Mouse (Mus musculus) CH12.LX (cell line): ENCODE measurements around the gene Hcar1. TPM values are rescaled to one million over a fixed set of nuclear protein-coding genes. Genes with fewer than 3 reads are reported as not detected.

Experiments used
- DNase-seq: peaks from one replicate; pipeline ENCODE4 v3.0.0-alpha.2; 2013; ENCODE audit errors: extremely low read depth
- H3K27ac ChIP-seq: 2 replicates; pipeline ENCODE4 v1.5.1; 2012; ENCODE audit warnings: low read depth, mild to moderate bottlenecking, control low read depth, moderate library complexity; ENCODE audit not compliant: insufficient read depth
- H3K27me3 ChIP-seq: replicated peaks from 2 replicates; pipeline ENCODE3; 2012; ENCODE audit warnings: inconsistent platforms
- H3K36me3 ChIP-seq, 2 experiments: replicated peaks in 1 of 2; 2 replicates each; pipeline versions ENCODE3 to v1.6.1; 2012; ENCODE audit warnings: inconsistent platforms in 1 of 2, low read length in 1 of 2, mild to moderate bottlenecking in 1 of 2, mixed read lengths in 1 of 2, moderate library complexity in 1 of 2; ENCODE audit not compliant: control insufficient read depth in 1 of 2, insufficient read depth in 1 of 2
- H3K4me1 ChIP-seq, 2 experiments: 2 replicates each; pipeline ENCODE4 v1.6.1; 2012; ENCODE audit warnings: inconsistent platforms in 1 of 2, moderate library complexity in 1 of 2; ENCODE audit not compliant: insufficient read depth in 2 of 2, control insufficient read depth in 1 of 2
- H3K4me2 ChIP-seq: 2 replicates; pipeline ENCODE4 v1.6.1; 2012; ENCODE audit warnings: low read depth, mild to moderate bottlenecking, control low read depth; ENCODE audit not compliant: poor library complexity, insufficient read depth, severe bottlenecking
- H3K4me3 ChIP-seq, 3 experiments: fragments of 150-350 bp in 1 of 3; sonication (generic) in 1 of 3; replicated peaks in 1 of 3; 2 replicates each; pipeline versions ENCODE3 to v1.5.1; 2011 to 2012; ENCODE audit warnings: low read depth in 2 of 3, low read length in 2 of 3, mild to moderate bottlenecking in 2 of 3, moderate library complexity in 2 of 3, control low read depth in 1 of 3, improper control_type of control experiment in 1 of 3, inconsistent platforms in 1 of 3, mixed read lengths in 1 of 3; ENCODE audit not compliant: poor library complexity in 1 of 3
- H3K79me2 ChIP-seq: replicated peaks from 2 replicates; pipeline ENCODE4 v1.6.1; 2012; ENCODE audit warnings: mild to moderate bottlenecking, moderate library complexity; ENCODE audit not compliant: control insufficient read depth, poor library complexity, insufficient read depth, severe bottlenecking; ENCODE audit errors: extremely low read depth
- H3K9ac ChIP-seq: 2 replicates; pipeline ENCODE4 v1.6.1; 2012; ENCODE audit warnings: low read depth, mild to moderate bottlenecking, control low read depth, moderate library complexity; ENCODE audit not compliant: insufficient read depth
- H3K9me3 ChIP-seq: replicated peaks from 2 replicates; pipeline ENCODE3; 2012; ENCODE audit warnings: low read length, inconsistent platforms, mixed read lengths
- BHLHE40 ChIP-seq: IDR thresholded peaks from 2 replicates; pipeline ENCODE4 v1.6.1; 2011; ENCODE audit warnings: mild to moderate bottlenecking, low read depth, low read length, improper control_type of control experiment
- CHD1 ChIP-seq: IDR thresholded peaks from 2 replicates; pipeline ENCODE4 v1.6.1; 2012; ENCODE audit warnings: low read depth, low read length, improper control_type of control experiment, inconsistent platforms
- CHD2 ChIP-seq: IDR thresholded peaks from 2 replicates; pipeline ENCODE4 v1.6.1; 2011; ENCODE audit warnings: low read length, improper control_type of control experiment
- E2F4 ChIP-seq: IDR thresholded peaks from 2 replicates; pipeline ENCODE4 v1.6.1; 2011; ENCODE audit warnings: low read depth, low read length, improper control_type of control experiment; ENCODE audit not compliant: insufficient replicate concordance
- ELF1 ChIP-seq: IDR thresholded peaks from 2 replicates; pipeline ENCODE4 v1.6.1; 2014; ENCODE audit warnings: low read depth, mild to moderate bottlenecking, inconsistent platforms, low read length, improper control_type of control experiment
- ETS1 ChIP-seq: conservative IDR thresholded peaks from 2 replicates; pipeline ENCODE4 v1.6.1; 2012; ENCODE audit warnings: low read depth, mild to moderate bottlenecking, inconsistent platforms, low read length, improper control_type of control experiment, moderate library complexity
- HCFC1 ChIP-seq: IDR thresholded peaks from 2 replicates; pipeline ENCODE4 v1.6.1; 2012; ENCODE audit warnings: low read depth, mild to moderate bottlenecking, inconsistent platforms, low read length, improper control_type of control experiment
- JUN ChIP-seq: IDR thresholded peaks from 2 replicates; pipeline ENCODE4 v1.6.1; 2011; ENCODE audit warnings: low read depth, mild to moderate bottlenecking, low read length, improper control_type of control experiment, moderate library complexity; ENCODE audit not compliant: insufficient read depth
- MAFK ChIP-seq: IDR thresholded peaks from 2 replicates; pipeline ENCODE4 v1.6.1; 2011; ENCODE audit warnings: low read length, improper control_type of control experiment; ENCODE audit not compliant: insufficient replicate concordance
- MAZ ChIP-seq: IDR thresholded peaks from 2 replicates; pipeline ENCODE4 v1.6.1; 2012; ENCODE audit warnings: low read depth, mild to moderate bottlenecking, inconsistent platforms, low read length, improper control_type of control experiment, moderate library complexity
- MEF2A ChIP-seq: IDR thresholded peaks from 2 replicates; pipeline ENCODE4 v1.6.1; 2014; ENCODE audit warnings: low read depth, mild to moderate bottlenecking, inconsistent platforms, low read length, improper control_type of control experiment, borderline replicate concordance
- MXI1 ChIP-seq: IDR thresholded peaks from 2 replicates; pipeline ENCODE4 v1.6.1; 2011; ENCODE audit warnings: mild to moderate bottlenecking, low read depth, low read length, improper control_type of control experiment
- MYC ChIP-seq: IDR thresholded peaks from 2 replicates; pipeline ENCODE4 v1.6.1; 2011; ENCODE audit warnings: low read depth, mild to moderate bottlenecking, improper control_type of control experiment, low read length
- PAX5 ChIP-seq: IDR thresholded peaks from 2 replicates; pipeline ENCODE4 v1.6.1; 2012; ENCODE audit warnings: low read length, inconsistent platforms, mixed read lengths
- POLR2A ChIP-seq: IDR thresholded peaks from 2 replicates; pipeline ENCODE4 v1.6.1; 2011; ENCODE audit warnings: low read depth, mild to moderate bottlenecking, improper control_type of control experiment, low read length
- RAD21 ChIP-seq: IDR thresholded peaks from 2 replicates; pipeline ENCODE4 v1.6.1; 2011; ENCODE audit warnings: low read depth, mild to moderate bottlenecking, low read length, improper control_type of control experiment, moderate library complexity
- UBTF ChIP-seq: IDR thresholded peaks from 2 replicates; pipeline ENCODE4 v1.6.1; 2012; ENCODE audit warnings: low read depth, mild to moderate bottlenecking, inconsistent platforms, low read length, improper control_type of control experiment, moderate library complexity
- ZC3H11A ChIP-seq: IDR thresholded peaks from 2 replicates; pipeline ENCODE4 v1.6.1; 2012; ENCODE audit warnings: low read depth, mild to moderate bottlenecking, inconsistent platforms, low read length, improper control_type of control experiment
- ZKSCAN1 ChIP-seq: IDR thresholded peaks from 2 replicates; pipeline ENCODE4 v1.6.1; 2012; ENCODE audit warnings: low read depth, inconsistent platforms, low read length, improper control_type of control experiment, borderline replicate concordance
- ZMIZ1 ChIP-seq: IDR thresholded peaks from 2 replicates; pipeline ENCODE4 v1.6.1; 2012; ENCODE audit warnings: low read depth, mild to moderate bottlenecking, inconsistent platforms, low read length, improper control_type of control experiment
- dilution Hi-C: fragments of 300-500 bp; cut with MboI; formaldehyde crosslinking; loops from 2 replicates; pipeline ENCODE4 v1.14.3; 2020; ENCODE audit warnings: low sequenced_read_pairs; ENCODE audit not compliant: extremely low pct_unique_long_range_greater_than_20kb, extremely low pct_ligation_motif_present
- in situ Hi-C: fragments of 300-500 bp; cut with MboI; formaldehyde crosslinking; loops from 3 replicates; pipeline ENCODE4 v1.14.3; 2019; ENCODE audit warnings: low sequenced_read_pairs, low pct_ligation_motif_present, low pct_unique_long_range_greater_than_20kb, mixed read lengths
- polyA plus RNA-seq: library from polyadenylated mRNA; unstranded; fragments of >175 nt; gene quantifications from 2 replicates; pipeline ENCODE4 v1.2.1, GENCODE M21; 2012; ENCODE audit warnings: low read depth; ENCODE audit not compliant: insufficient read length
- total RNA-seq, 2 experiments: library from RNA; depleted of rRNA; stranded (reverse); fragments of 300-350 nt in 1 of 2; fragments of >200 nt in 1 of 2; gene quantifications; 2 replicates each; pipeline ENCODE4 v1.2.3; 2012 to 2014

Hcar1 gene
- total and polyA plus RNA-seq, 3 experiments, result not detected

- Histone ChIP-seq H3K36me3 (no peaks in the 10 kb centered on the region), H3K4me1 (peaks cover 7 to 32% of the 10 kb centered on the region in 2 experiments), H3K9me3 (no peaks in the 10 kb centered on the region), H3K79me2 (no peaks in the 10 kb centered on the region), H3K27me3 (no peaks in the 10 kb centered on the region), H3K4me2 (peak overlapping the region; percentile 5; the same call in 1 of the 2 replicates), H3K27ac (no peak overlapping the region), H3K9ac (0 out of 2 replicates have a peak overlapping the region, but pooled peaks have one; percentile 10), H3K4me3 (no peak overlapping the region)
- in situ Hi-C loops, result no loop called here
- dilution Hi-C loops, result no loop called here
- no peak for TF ChIP-seq ZMIZ1
- TF ChIP-seq MXI1, result no peak
- no peak for TF ChIP-seq MYC
- TF ChIP-seq UBTF, result no peak
- no peak for TF ChIP-seq ZKSCAN1
- TF ChIP-seq CHD2, result peak; percentile 96
- no peak for TF ChIP-seq ZC3H11A
- DNase-seq, result peak; percentile 75
These were observed 11.8 kb upstream of the Hcar1 start for GRCm38 (mm10) chr5:123891669-123892068.

GRCm38 (mm10) chr5:123890987-123891386 lies 11.2 kb upstream of the Hcar1 start:
- Histone ChIP-seq H3K27me3 (no peaks in the 10 kb centered on the region), H3K4me3 (no peak overlapping the region), H3K36me3 (no peaks in the 10 kb centered on the region), H3K9ac (no peak overlapping the region), H3K79me2 (no peaks in the 10 kb centered on the region), H3K27ac (no peak overlapping the region), H3K4me1 (peaks cover 7 to 32% of the 10 kb centered on the region in 2 experiments), H3K9me3 (no peaks in the 10 kb centered on the region), H3K4me2 (0 out of 2 replicates have a peak overlapping the region, but pooled peaks have one; percentile 1)
- no peak for DNase-seq
- TF ChIP-seq BHLHE40 (no peak), JUN (no peak), MAFK (no peak), MAZ (no peak), PAX5 (no peak), ELF1 (no peak), HCFC1 (no peak), MYC (no peak), RAD21 (no peak), E2F4 (no peak), MEF2A (no peak), POLR2A (no peak), CHD1 (no peak), ETS1 (no peak)
- dilution Hi-C loops (no loop called here), in situ Hi-C loops (no loop called here)
